Mouse (Mus musculus) midbrain, embryonic 12.5 days (tissue): Measurements from ENCODE around the gene Gm45717. TPM values are rescaled to one million over a fixed set of nuclear protein-coding genes. Genes with fewer than 3 reads are reported as not detected.

Experiments
- ATAC-seq: fragments of 200-750 bp; cut with Nextera tagmentation; 2 replicates; pipeline ENCODE4 v1.8.0; 2017; ENCODE audit warnings: low read depth, moderate TSS enrichment, moderate library complexity; ENCODE audit not compliant: low FRiP score
- H3K27ac ChIP-seq: fragments of 300-500 bp; sonication (generic); replicated peaks from 2 replicates; pipeline ENCODE4 v1.5.1; 2016; ENCODE audit warnings: mild to moderate bottlenecking
- H3K27me3 ChIP-seq: fragments of 300-500 bp; sonication (generic); 2 replicates; pipeline ENCODE4 v1.6.1; 2016; ENCODE audit warnings: mild to moderate bottlenecking
- H3K36me3 ChIP-seq: fragments of 300-500 bp; sonication (generic); 2 replicates; pipeline ENCODE4 v1.6.1; 2016
- H3K4me1 ChIP-seq: fragments of 300-500 bp; sonication (generic); 2 replicates; pipeline ENCODE4 v1.6.1; 2016
- H3K4me2 ChIP-seq: fragments of 300-500 bp; sonication (generic); replicated peaks from 2 replicates; pipeline ENCODE4 v1.6.1; 2016; ENCODE audit warnings: mild to moderate bottlenecking, moderate library complexity
- H3K4me3 ChIP-seq: fragments of 300-500 bp; sonication (generic); 2 replicates; pipeline ENCODE4 v1.5.1; 2016; ENCODE audit warnings: mild to moderate bottlenecking
- H3K9ac ChIP-seq: fragments of 300-500 bp; sonication (generic); replicated peaks from 2 replicates; pipeline ENCODE4 v1.6.1; 2016; ENCODE audit warnings: mild to moderate bottlenecking, moderate library complexity
- H3K9me3 ChIP-seq: fragments of 300-500 bp; sonication (generic); 2 replicates; pipeline ENCODE4 v1.6.1; 2016; ENCODE audit warnings: mild to moderate bottlenecking
- WGBS: fragments of 180-500 bp; shearing (Covaris S2); methylation state at CpG from one replicate; pipeline ENCODE4 v1.1.7; 2016; 5-methylcytosine and 5-hydroxymethylcytosine counted together
- polyA plus RNA-seq: library from polyadenylated mRNA; unstranded; fragments of >200 nt; fragmentation: Nextera tagmentation; extraction: Ambion mirVana; gene quantifications from 2 replicates; pipeline ENCODE4 v1.2.1, GENCODE M21; 2016

The Gm45717 gene
- polyA plus RNA-seq, 1 experiment from 2014 or later = not detected

DNA sequence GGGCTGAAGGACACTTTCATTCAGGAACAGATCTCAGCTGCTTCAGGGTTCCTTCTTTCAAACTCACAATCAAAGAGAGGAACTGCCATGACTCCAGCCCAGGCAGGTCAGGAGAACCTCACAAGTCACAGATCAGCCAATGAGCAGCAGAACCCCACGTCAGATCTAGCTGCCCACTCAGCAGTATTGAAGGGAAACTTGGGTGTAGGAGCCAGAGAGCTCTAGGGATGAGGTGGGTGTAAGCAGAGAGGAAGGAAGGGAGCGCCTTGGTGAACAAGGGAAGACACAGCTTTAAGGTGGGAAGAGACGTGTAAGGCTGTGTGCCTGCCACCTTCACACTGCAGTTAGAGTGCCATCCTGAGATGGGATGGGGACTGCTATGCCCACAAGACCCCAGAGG, 43.4 kb downstream of the Gm45717 start:
- no peak overlapping the region for H3K27ac ChIP-seq
- no peak overlapping the region for H3K4me3 ChIP-seq
- peaks cover 16% of the 10 kb centered on the region for H3K27me3 ChIP-seq
- H3K9ac ChIP-seq = no peak overlapping the region
- 70% methylated on average over 3 of the region's 3 CpGs for WGBS
- H3K36me3 ChIP-seq = no peaks in the 10 kb centered on the region
- H3K9me3 ChIP-seq = no peaks in the 10 kb centered on the region
- H3K4me2 ChIP-seq = no peak overlapping the region
- H3K4me1 ChIP-seq = peaks cover 8% of the 10 kb centered on the region
- no peak for ATAC-seq

DNA sequence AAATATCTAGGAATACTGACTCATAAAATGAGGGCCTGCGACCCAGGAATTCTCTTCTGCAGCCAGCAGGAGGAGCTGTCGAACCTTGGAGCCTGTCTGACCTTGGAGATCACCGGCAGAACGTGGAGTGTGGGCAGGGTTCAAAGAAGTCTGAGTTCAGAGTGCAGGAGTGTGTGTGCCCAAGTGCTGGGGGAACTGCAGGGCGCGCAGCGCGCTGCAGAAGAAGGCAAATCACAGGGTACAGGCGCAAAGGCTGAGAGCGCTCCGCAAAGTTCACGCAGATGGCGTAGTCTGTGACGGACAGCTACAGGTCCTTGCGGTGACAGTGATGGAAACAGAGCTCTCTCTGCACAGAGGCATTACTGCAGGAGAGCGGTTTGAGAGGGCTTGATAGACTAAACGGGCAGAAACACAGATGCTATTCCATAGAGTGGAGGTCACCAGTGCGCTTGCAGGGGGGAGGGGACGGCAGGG, 47.1 kb downstream of the Gm45717 start:
- Histone ChIP-seq H3K4me3 (peak overlapping the region; percentile 37), H3K4me1 (peaks cover 8% of the 10 kb centered on the region), H3K9ac (peak overlapping the region; percentile 43; the same call in 1 of the 2 replicates), H3K9me3 (no peaks in the 10 kb centered on the region), H3K4me2 (peak overlapping the region; percentile 81), H3K27me3 (peaks cover 16% of the 10 kb centered on the region), H3K27ac (no peak overlapping the region), H3K36me3 (no peaks in the 10 kb centered on the region)
- WGBS = 3% methylated on average over 19 of the region's 19 CpGs
- peak; percentile 72 for ATAC-seq

DNA sequence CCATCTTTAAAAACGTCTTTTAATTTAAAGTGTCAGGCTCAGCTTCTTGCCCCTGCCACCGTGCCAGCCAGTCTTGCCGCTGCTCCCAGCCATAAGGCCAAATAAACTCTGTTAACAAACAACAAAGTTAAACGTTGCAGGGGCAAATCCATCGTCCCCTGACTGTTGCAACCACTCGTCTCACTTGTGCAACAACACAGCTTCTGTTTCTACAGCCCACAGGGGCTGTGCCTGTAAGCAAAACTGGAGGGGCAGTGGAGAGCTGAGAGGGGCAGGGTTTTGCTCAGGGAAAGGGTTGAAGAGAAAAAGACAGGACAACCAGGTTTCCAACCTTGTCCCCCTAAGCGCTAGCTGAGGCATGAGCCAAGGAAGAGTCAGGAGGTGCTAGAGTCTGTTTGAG, 47.6 kb downstream of the Gm45717 start:
- H3K36me3 ChIP-seq = no peaks in the 10 kb centered on the region
- peaks cover 10% of the 10 kb centered on the region for H3K4me1 ChIP-seq
- H3K4me3 ChIP-seq = no peak overlapping the region
- WGBS = 49% methylated on average over 7 of the region's 7 CpGs
- no peak overlapping the region for H3K9ac ChIP-seq
- H3K27ac ChIP-seq = no peak overlapping the region
- ATAC-seq = no peak; the same call in 1 of the 2 replicates
- no peaks in the 10 kb centered on the region for H3K9me3 ChIP-seq
- peak overlapping the region; percentile 81; the same call in 1 of the 2 replicates for H3K4me2 ChIP-seq
- peaks cover 16% of the 10 kb centered on the region for H3K27me3 ChIP-seq

DNA sequence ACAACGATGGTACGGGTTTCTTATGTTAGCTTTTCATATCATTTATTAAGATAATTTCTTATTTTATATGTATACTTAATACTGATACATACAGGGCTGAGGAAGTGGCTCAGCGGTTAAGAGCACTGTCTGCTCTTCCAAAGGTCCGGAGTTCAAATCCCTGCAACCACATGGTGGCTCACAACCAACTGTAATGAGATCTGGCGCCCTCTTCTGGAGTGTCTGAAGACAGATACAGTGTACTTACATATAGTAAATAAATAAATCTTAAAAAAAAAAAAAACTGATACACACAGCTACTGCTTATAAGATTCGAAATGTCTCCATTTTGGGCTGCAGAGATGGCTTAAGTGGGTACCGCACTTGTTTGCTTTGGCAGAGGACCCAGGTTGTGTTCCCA, 48.0 kb downstream of the Gm45717 start:
- Histone ChIP-seq H3K4me2 (no peak overlapping the region), H3K9me3 (no peaks in the 10 kb centered on the region), H3K9ac (no peak overlapping the region), H3K4me1 (peaks cover 13% of the 10 kb centered on the region), H3K27me3 (peaks cover 16% of the 10 kb centered on the region), H3K27ac (no peak overlapping the region), H3K36me3 (no peaks in the 10 kb centered on the region), H3K4me3 (no peak overlapping the region)
- ATAC-seq = no peak
- WGBS = 83% methylated on average over 7 of the region's 7 CpGs

DNA sequence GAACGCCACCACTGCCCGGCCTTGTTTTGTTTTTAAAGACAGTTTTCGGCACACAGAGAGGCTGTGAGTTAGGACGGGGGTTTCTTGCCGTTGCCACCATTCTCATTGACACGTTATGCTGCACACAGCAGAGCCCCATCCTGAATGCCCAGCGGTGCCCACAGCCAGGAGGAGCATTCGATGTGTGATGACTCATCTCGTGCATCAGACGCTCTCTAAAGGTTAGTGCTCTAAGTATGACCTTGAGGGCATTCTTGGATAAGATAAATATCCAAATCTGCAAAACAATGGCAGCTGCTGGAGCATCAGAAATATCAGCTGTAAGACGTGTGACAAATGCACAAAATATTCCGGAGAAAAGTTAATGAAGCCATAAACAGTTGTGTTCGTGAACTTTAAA, 48.6 kb downstream of the Gm45717 start:
- H3K4me2 ChIP-seq = no peak overlapping the region
- no peak overlapping the region for H3K9ac ChIP-seq
- H3K27ac ChIP-seq = no peak overlapping the region
- H3K4me3 ChIP-seq = no peak overlapping the region
- H3K27me3 ChIP-seq = peaks cover 10% of the 10 kb centered on the region; the same call in 1 of the 2 replicates
- 88% methylated on average over 13 of the region's 13 CpGs for WGBS
- ATAC-seq = no peak
- no peaks in the 10 kb centered on the region for H3K36me3 ChIP-seq
- peaks cover 13% of the 10 kb centered on the region for H3K4me1 ChIP-seq
- no peaks in the 10 kb centered on the region for H3K9me3 ChIP-seq

DNA sequence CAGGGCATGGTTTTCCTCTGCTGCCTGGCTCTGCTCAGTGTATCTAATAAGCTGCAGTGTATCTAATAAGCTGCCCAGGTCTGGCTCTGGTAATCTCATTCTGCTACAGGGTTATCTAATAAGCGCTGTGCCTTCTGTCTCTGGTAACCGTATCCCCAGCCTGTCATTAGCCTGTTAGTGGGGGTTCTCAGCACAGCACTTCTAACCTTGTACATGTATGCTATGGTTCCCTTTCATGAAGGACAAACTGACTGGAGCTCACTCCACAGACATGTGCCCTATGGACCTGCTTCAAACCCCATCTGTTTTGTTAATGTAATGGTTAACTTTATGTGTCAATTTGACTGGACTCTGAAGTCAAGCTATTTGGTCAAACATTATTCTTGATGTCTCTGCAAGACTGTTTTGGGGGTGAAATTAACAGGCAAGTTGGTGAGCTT, 50.1 kb downstream of the Gm45717 start:
- Histone ChIP-seq H3K9ac (no peak overlapping the region), H3K27me3 (peaks cover 9% of the 10 kb centered on the region; the same call in 1 of the 2 replicates), H3K36me3 (no peaks in the 10 kb centered on the region), H3K27ac (no peak overlapping the region), H3K4me3 (no peak overlapping the region), H3K4me1 (peaks cover 13% of the 10 kb centered on the region), H3K4me2 (no peak overlapping the region), H3K9me3 (no peaks in the 10 kb centered on the region)
- no peak for ATAC-seq
- WGBS = 90% methylated on average over 2 of the region's 2 CpGs

DNA sequence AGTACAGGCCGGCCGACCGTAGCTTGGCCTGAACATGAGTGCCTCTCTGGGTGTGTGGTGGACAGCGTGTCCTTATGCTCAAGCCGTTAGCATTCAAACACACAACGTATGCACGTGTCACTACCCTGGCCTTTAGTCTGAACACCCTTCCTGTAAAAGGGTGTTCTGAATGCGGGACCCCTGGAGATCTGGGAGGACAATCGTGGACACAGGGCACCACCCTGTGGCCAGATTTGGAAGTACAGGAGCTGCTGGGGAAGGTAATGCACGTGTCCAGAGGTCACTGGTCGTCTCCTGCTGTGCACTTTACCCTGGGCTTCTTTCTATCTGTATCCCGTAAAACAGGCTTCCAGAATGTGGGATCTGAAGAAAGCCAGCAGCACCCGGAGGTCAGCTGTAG, 52.5 kb downstream of the Gm45717 start:
- ATAC-seq = peak; percentile 62
- Histone ChIP-seq H3K4me1 (peaks cover 5% of the 10 kb centered on the region), H3K4me2 (no peak overlapping the region), H3K27ac (no peak overlapping the region), H3K9me3 (no peaks in the 10 kb centered on the region), H3K4me3 (no peak overlapping the region), H3K27me3 (no peaks in the 10 kb centered on the region), H3K9ac (no peak overlapping the region), H3K36me3 (peaks cover 16% of the 10 kb centered on the region)
- WGBS = 27% methylated on average over 13 of the region's 13 CpGs

DNA sequence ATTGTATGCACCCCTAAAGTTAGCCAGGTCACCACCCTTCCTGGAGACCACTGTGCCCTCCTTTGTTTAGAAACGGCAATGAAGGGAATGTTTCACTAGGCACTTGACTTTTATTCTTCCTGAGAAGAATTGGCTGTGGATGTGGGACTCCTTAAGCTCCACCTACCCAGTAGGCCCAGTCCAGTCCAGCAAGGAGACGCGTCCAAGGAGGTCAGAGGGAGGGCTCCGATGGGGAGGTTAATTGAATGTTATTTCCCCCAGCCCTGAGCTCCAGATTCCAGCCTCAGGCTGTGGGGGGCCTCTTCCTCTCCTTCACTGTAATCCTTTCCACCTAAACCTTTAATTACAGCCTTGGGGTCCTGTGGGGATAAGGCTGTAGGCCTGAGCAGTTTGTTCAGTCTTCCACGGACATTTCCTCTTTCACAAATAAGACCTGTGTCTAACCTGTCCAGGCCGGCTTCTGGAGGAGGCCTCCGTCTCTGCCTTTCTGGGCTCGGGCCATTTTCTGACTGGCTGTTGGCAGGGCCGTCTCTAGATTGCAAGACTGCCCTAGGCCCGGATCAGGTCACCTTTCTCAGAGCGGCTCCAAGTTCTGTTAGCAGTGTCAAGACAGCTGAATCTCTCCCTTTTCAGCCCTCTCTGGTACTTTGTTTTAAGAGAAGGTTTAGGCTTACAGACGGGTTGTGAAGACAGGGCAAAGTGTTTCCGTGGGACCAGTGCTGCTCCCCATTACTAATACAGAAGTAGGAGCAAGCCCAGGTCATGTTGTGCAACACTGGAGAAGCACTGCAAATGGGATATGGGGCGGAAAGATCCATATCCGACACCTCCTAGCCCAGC, 53.5 kb downstream of the Gm45717 start:
- Histone ChIP-seq H3K4me3 (no peak overlapping the region), H3K36me3 (peaks cover 25% of the 10 kb centered on the region), H3K27ac (no peak overlapping the region), H3K9ac (no peak overlapping the region), H3K4me2 (no peak overlapping the region), H3K4me1 (peaks cover 5% of the 10 kb centered on the region), H3K9me3 (no peaks in the 10 kb centered on the region), H3K27me3 (no peaks in the 10 kb centered on the region)
- ATAC-seq = no peak
- 80% methylated on average over 15 of the region's 15 CpGs for WGBS

DNA sequence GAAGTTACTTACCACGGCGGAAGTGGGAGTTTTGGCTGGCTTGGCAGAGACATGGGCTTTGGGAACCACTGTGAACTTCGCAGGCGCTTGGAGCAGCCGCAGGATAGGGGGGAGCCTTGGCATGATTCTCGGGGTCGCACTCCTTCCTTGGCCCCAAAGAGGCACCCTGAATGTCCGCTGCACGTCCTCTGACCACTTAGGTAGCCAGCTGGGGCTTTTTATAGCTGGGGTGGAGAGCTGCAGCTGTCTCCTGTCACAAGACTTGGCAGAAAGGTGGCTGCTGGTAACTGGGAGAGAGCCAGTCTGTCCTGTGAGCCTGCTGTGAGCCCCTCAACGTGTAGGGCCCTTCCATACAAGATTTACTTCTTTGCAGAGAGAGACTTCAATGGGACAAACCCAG, 55.5 kb downstream of the Gm45717 start, which contains the start of gene Cox8b:
TSS of gene Cox8b (minus strand) at position 227 of the 400 bp plus-strand sequence.
- no peak for ATAC-seq
- Histone ChIP-seq H3K4me2 (no peak within 1 kb of the TSS), H3K27ac (no peak within 1 kb of the TSS), H3K9ac (no peak within 1 kb of the TSS), H3K9me3 (no peaks in the 10 kb centered on the region), H3K27me3 (no peaks in the 10 kb centered on the region), H3K4me3 (no peak within 1 kb of the TSS), H3K4me1 (peaks cover 5% of the 10 kb centered on the region), H3K36me3 (peaks cover 43% of the 10 kb centered on the region)
- WGBS = 87% methylated on average over 10 of the region's 10 CpGs

Other genes starting within 250 kb of the Gm45717 start
- gene Cyp2e1, start 192.2 kb downstream of the Gm45717 start, polyA plus RNA-seq = not detected in 2 replicates
- gene Syce1, start 168.1 kb downstream of the Gm45717 start, polyA plus RNA-seq = 0.15 and 0.41 TPM in 2 replicates
- gene Zfp941, start 133.8 kb downstream of the Gm45717 start, polyA plus RNA-seq = 8.5 and 10.1 TPM in 2 replicates
- 0.29 TPM in 1 of 2 replicates, not detected in the other for gene Urah, start 120.9 kb downstream of the Gm45717 start, polyA plus RNA-seq
- gene Scgb1c1, start 110.4 kb downstream of the Gm45717 start, polyA plus RNA-seq = not detected in 2 replicates
- not detected in 2 replicates for gene Odf3, start 108.1 kb downstream of the Gm45717 start, polyA plus RNA-seq
- 0.20 TPM in 1 of 2 replicates, not detected in the other for gene Gm45785, start 99.6 kb downstream of the Gm45717 start, polyA plus RNA-seq
- 69.2 and 78.3 TPM in 2 replicates for gene Ric8a, start 99.0 kb downstream of the Gm45717 start, polyA plus RNA-seq
- gene Bet1l, start 98.4 kb downstream of the Gm45717 start, polyA plus RNA-seq = 30.9 and 33.2 TPM in 2 replicates
- 279 and 300 TPM in 2 replicates for gene Psmd13, start 74.0 kb downstream of the Gm45717 start, polyA plus RNA-seq
- 27.4 and 28.9 TPM in 2 replicates for gene Sirt3, start 73.6 kb downstream of the Gm45717 start, polyA plus RNA-seq
- gene Cox8b, start 55.5 kb downstream of the Gm45717 start, polyA plus RNA-seq = not detected in 2 replicates
- gene Nlrp6, start 35.0 kb downstream of the Gm45717 start, polyA plus RNA-seq = 0.08 and 0.18 TPM in 2 replicates
- 13.1 and 14.9 TPM in 2 replicates for gene Pgghg, start 14.5 kb downstream of the Gm45717 start, polyA plus RNA-seq
- 0.93 and 0.94 TPM in 2 replicates for gene Ifitm5, start 5.6 kb downstream of the Gm45717 start, polyA plus RNA-seq
- gene Ifitm2, start 50 bp upstream of the Gm45717 start, polyA plus RNA-seq = 175 and 198 TPM in 2 replicates
- 7.8 and 10.3 TPM in 2 replicates for gene Ifitm1, start 11.3 kb upstream of the Gm45717 start, polyA plus RNA-seq
- gene Ifitm3, start 54.8 kb upstream of the Gm45717 start, polyA plus RNA-seq = 16.2 and 17.9 TPM in 2 replicates
- gene Ifitm6, start 62.0 kb upstream of the Gm45717 start, polyA plus RNA-seq = 0.29 TPM in 1 of 2 replicates, not detected in the other
- gene Gm17387, start 73.2 kb upstream of the Gm45717 start, polyA plus RNA-seq = not detected in 2 replicates
- 41.9 and 45.3 TPM in 2 replicates for gene B4galnt4, start 105.2 kb upstream of the Gm45717 start, polyA plus RNA-seq
- 1.6 and 1.8 TPM in 2 replicates for gene Pkp3, start 122.3 kb upstream of the Gm45717 start, polyA plus RNA-seq
- 1.6 and 1.7 TPM in 2 replicates for gene Sigirr, start 144.6 kb upstream of the Gm45717 start, polyA plus RNA-seq
- not detected in 2 replicates for gene Ano9, start 161.9 kb upstream of the Gm45717 start, polyA plus RNA-seq
- gene Ptdss2, start 166.4 kb upstream of the Gm45717 start, polyA plus RNA-seq = 67.5 and 76.6 TPM in 2 replicates
- 47.4 and 54.9 TPM in 2 replicates for gene Rnh1, start 216.9 kb upstream of the Gm45717 start, polyA plus RNA-seq
- gene Hras, start 238.1 kb upstream of the Gm45717 start, polyA plus RNA-seq = 93.4 and 96.4 TPM in 2 replicates
- gene Lrrc56, start 238.2 kb upstream of the Gm45717 start, polyA plus RNA-seq = 13.1 and 14.4 TPM in 2 replicates